Mouse (Mus musculus) small intestine, adult 10 weeks (tissue): ENCODE measurements around the gene Gja10. TPM values are rescaled to one million over a fixed set of nuclear protein-coding genes. Genes with fewer than 3 reads are reported as not detected.

Experiments used
- polyA plus RNA-seq: library from polyadenylated mRNA; stranded (reverse); fragments of 350-450 nt; fragmentation: Illumina TruSeq; extraction: RNeasy Lipid Tissue Mini Kit (QIAGEN cat#74804); gene quantifications from one replicate; pipeline ENCODE4 v1.2.3, GENCODE M21; 2014; ENCODE audit warnings: low replicate concordance

Gja10 gene
- not detected for polyA plus RNA-seq

GRCm38 (mm10) chr4:32602660-32603059 is at the start of gene Gja10:
TSS of gene Gja10 (minus strand) at chr4:32602760.

GRCm38 (mm10) chr4:32615034-32615881 is 12.7 kb upstream of the Gja10 start, which contains the start of gene Casp8ap2:
TSS of gene Casp8ap2 (plus strand) at chr4:32615451.

Other genes with a start within 250 kb of the Gja10 start
- gene Casp8ap2, start 12.7 kb upstream of the Gja10 start, polyA plus RNA-seq, result 26.6 TPM
- gene Mdn1, start 54.4 kb upstream of the Gja10 start, polyA plus RNA-seq, result 9.7 TPM
- 59.6 TPM for gene Lyrm2, start 197.5 kb upstream of the Gja10 start, polyA plus RNA-seq